Mouse (Mus musculus) cerebellum, adult 8-10 months (tissue): ENCODE results near the gene Elovl6.

Experiments
- DNase-seq: peaks from one replicate; pipeline ENCODE4 v3.0.0; 2022

The Elovl6 gene

DNA sequence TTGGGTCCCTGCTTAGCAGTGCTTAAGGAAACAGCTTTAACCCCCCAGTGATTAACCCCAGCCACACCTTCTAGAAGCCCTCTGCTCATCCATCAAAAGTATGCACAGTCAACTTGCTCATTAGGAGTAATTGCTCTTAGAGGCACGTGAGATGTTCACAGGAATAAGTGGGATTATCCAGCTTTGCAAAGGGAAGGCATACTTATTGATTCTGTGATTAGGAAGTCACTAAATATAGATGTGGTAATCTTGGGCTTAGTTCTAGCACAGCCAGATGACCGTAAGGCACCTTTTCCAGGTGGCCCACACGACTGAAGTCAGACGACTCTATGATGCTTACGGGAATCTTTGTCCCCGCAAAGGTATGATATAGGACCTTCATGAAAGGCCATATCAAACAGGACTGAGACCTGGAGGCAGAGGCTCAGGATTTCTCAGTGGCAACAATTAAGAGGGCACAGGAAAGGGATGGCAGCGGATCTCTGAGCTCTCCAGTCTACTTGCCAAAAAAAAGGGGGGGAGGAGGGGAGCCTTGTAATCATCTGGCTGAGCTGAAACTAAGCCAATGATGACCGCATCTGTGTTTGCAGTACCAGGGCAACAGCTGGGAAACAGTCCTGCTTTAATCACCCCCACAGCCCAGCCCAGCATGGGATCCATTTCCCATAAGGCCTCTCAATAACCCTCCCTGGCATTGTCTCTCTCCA lies 117.6 kb downstream of the Elovl6 start:
- DNase-seq, result no peak

DNA sequence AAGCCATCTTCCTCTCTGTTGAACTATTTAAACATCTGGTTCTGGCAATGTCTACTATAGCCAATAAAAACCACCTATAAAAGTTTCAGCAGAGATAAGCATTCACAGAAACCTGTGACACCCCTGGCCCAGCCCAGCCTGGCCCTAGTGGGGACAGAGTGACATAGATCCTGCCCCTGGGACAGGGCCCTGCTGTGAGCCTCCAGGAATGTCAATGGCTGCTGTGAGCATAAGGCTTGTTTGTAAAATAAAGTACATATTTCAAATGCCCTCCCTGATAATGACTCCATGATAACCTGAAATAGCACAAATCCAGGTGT lies 118.1 kb downstream of the Elovl6 start:
- no peak for DNase-seq

DNA sequence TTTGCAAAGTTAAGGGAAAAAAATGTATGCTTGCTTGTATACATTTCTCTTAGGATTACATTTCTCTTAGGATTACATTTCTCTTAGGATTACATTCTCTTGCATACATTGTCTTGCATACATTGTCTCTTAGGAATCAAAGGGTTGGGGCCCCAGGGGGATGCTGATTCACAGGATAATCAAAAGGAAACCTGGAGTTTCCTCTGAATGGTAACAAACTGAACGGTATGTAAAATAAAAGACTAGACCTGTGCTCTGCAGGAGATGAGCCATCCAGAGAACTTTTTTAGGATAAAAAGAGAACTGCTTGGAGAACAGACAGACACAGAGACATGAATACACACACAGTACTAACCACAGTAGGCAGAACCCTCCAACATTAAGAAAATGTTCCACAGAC lies 118.8 kb downstream of the Elovl6 start:
- no peak for DNase-seq

DNA sequence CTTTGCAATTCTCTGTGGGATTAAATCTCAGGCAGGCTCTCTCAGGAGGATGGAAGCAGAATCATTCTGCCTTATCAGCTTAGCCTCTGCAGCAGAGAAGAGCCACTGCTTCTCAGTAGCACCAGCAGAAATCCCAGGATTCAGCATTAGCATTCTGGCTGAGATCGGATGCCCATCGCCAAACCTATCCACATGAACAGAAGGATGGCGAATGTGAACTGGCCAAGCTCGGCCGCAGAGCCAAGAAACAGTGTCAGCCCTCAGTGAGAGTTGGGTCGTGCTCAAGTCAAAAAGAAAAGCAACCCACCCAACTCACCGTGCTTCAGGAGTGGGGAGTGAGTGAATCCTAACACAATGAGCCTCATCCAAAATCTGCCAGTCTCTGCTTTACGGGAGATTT lies 119.6 kb downstream of the Elovl6 start:
- DNase-seq, result no peak

DNA sequence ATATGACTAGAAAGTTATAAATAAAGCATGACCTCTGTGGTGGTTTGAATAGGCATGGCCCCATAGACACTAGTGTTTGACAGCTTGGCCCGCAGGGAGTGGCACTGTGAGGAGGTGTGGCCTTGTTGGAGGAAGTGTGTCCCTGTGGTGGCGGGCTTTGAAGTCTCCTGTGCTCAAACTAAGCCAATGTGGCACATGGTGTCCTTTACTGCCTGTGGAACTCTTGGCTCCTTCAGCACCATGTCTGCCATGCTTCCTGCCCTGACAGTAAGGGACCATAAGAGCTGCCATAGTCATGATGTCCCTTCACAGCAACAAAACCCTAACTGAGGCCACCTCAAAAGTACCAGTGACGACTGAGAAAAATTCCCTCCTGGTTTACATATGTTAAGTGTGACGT lies 120.3 kb downstream of the Elovl6 start:
- no peak for DNase-seq

DNA sequence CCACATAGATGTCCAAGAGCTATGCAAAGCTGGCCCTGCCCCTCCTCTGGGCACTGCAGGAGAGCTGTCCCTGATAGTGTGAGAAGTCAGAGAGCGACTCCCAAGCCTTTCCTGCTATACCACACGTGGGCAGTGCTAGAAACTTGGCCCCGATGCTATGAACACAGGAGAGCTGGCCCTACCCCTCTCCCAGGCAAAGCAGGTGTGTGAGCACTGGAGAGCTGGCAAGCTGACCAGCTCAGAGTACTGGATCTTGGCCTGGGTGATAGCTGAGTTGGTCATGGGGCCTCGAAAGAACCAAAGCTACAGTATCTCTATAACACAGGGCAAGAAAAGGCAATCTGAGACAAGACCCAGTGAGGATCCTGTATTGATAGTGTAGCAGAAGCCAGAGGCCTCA lies 124.4 kb downstream of the Elovl6 start:
- DNase-seq, result no peak

DNA sequence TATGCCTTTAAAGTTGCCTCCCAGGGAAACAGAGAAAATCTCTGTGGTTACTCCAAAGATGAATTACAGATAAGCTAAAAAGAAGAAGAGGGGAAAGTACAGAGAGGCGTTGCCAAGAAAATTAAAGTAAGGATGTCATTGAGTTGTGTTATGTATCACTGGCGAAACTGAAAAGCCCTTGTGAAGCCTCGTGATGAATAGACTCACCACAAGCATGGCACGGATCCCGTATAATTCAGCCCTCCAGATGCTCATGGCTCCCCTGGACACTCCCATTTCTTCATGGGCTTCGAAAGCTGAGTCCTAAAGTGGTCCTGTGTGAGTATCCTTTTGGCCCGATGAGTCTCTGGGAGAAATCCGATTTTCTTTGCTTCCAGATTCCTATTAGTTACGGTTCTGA lies 125.1 kb downstream of the Elovl6 start:
- no peak for DNase-seq

DNA sequence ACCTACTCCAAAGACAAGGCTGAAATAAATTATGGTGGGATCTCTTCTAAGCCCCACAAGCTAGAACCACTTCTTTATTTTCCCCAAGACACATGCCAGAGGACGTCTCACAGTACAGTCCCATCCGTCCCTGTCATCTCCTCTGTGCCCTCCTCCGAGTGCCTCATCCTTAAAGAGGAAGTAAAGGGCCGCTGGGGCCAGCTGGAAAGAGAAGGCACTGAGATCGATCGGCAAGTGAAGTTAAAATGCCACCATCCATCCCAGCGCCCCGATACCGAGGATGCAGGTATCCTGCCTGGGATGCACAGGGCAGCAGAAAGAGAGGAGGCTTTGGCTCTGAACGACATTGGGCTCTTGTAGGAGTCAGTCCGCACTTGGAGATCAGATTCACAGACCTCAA lies 125.6 kb downstream of the Elovl6 start:
- no peak for DNase-seq

DNA sequence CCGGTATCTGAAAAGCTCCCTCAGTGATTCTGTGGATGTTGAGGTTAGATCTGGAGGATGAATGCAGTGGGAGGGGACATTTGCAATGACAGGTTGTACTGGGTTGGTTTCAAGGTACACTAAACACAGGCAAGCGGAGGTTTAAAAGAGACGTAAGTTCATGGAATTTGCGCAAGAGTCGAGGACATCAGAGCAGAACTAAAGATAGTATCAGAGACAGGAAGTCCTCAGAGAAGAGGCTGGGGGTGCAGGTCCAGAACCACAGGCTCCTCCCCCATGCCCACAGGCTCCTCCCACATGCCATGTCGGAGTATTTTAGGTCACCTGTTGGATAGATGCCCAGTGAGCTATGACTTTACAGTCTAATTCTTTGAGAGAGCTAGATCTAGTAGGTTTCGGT lies 126.6 kb downstream of the Elovl6 start:
- DNase-seq, result no peak

DNA sequence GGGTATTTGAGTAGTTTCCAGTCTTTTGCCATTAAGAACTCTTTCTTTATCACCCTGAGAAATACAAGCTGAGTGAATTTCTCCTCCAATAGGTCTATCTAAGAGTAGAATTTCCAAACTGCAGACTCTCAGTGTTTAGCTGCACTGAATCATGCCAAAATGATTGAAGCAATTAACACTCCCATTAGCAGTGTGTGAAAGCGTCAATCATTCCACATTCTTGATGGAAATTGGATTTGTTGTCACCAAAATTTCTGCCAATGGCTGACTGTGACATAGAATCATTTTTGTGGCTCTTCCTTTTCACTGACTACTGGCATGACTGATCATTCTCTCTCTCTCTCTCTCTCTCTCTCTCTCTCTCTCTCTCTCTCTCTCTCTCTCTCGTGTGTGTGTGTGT lies 131.8 kb downstream of the Elovl6 start:
- no peak for DNase-seq

DNA sequence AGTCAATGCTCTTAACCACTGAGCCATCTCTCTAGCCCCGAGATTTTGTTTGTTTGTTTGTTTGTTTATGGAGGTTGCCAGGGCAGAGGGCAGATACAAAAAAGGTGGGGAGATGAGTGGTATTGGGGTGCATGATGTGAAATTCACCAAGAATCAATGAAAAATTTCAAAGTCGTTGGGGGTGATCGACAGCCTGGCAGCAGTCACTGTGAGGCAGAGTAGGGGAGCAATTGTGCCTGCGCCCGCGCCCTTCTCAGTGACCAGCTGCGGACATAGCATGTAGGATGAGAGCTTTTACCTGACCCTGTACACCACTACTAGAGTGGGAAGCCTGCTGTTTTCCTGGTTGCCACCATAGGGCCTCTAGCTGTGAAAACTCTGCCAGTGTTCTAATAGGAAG lies 143.8 kb downstream of the Elovl6 start:
- DNase-seq, result no peak

DNA sequence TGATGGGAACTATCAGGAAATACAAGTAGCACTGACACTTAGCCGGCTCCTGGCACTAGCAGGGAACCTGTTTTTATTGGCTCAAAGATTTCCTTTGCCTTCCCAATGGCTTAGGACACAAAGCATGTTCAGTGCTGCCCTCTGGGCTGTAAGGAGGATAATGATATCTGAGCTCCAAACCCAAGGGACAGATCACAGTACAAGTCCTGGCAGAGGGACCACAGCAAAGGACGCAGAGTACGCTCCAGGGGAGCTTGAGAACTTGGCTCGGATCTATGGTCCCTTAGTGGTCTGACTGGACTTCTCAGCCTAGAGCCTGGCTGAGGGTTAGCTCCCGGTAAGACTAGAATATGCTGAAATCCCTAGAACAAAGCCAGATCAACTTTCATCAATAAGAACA lies 148.1 kb downstream of the Elovl6 start:
- no peak for DNase-seq

DNA sequence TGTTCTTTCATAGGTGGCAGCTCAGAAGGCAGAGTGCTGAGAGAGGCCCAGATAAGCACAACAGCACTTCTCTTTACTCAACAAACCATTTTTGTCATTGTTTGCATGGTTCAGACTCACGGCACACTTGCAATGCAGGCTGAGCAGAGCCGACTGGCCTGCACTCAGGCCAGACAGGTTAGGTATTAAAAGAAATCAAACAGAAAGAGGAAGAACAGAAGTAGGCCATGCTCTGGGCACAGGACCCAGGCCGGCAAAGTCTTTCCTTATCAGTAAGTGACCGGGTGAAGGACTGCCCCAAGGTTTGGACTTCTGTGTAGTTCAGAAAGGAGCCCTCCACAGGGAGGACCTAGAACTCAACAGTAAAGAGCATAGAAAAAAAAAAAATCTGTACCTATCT lies 149.7 kb downstream of the Elovl6 start:
- no peak for DNase-seq

DNA sequence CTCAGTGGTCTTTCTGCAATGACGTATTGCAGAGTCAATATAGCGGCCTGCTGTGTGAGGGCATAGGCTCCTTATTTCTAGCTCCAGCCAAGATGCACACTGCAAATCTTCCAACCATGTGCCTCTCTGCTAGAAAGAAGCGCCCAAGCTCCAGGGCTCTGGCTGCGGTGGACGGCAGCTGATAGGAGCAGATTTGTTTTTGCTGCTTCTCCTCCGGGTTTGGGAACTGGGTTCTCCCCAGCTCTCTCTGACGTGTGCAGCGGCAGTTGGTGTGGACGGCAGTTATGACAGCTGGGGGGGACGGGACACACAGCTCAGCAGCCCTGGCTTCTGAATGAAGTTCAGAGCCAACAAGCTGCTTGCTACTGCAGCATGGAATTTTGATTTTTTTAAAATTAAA lies 150.2 kb downstream of the Elovl6 start:
- no peak for DNase-seq

DNA sequence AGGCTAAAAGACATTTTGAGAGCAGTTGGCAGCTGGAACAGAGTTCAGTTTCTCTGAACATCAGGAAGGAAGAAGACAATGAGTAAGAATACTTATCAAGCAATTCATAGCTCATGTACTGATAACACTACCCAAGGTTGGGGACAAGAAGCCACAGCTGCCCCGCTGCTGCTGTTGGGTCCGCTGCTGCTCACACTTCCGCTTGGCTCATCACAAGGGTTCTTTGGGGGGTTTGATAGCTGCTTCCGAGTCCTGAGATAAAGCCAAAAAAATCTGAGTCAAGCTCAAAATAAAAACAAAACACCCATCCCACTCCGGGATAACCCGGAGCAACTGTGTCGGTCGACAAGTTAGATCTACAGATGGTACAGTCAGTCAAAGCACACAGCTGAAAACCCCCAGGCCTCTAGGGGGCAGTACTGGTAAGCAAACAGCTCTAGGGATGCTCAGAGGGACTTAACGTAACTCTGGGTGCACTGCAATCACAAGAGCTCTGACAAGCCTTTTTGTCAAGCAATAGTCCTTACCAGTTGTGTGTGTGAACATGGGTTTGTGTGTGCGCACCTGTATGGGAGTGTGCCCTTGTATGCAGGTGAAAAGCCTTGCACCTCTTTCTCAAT lies 151.0 kb downstream of the Elovl6 start:
- no peak for DNase-seq

DNA sequence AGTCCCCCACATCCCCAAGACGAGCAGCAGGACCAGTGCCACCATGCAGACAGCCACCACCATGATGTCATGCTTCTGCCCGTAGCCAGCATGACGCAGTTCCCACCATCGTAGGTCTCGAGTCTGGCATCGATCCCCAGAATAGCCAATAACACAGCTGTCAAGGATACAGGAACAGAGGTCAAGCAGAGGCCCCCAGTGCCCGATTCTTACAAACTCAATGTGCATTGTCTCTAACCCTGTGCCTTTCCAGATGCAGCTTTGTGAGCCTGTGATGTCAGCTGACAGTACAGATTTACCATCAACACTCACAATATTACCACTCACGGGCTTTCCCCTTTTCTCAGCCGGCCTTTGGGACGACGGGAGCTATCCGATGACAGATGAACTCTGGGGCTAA lies 154.0 kb downstream of the Elovl6 start:
- no peak for DNase-seq

DNA sequence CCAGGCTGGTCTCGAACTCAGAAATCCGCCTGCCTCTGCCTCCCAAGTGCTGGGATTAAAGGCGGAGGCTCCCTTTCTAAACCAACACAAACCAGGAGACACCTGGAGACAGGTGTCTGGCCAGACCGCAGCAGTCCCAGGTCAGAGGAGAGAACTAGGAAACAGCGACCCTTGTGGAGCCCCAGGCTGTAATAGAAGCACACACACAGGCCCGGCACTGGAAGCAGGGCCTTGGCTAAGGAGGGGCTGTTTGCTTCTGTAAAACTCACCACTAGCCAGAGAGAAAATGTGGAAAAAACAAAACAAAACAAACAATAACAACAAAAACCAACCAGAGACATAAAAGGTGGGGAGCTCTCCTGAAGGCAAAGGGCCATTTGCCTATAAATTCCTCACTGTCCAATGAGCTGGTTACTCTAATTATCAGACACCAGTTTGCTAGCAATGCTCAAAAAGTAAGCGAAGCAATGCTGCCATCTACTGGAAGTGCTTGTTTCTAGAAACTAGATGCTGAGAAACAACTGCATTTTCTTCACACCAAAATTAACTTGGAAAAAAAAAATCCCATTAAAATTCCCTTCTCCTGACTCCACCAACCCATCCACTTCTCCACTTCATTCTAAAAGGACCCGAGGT lies 154.7 kb downstream of the Elovl6 start:
- peak; percentile 69 for DNase-seq

DNA sequence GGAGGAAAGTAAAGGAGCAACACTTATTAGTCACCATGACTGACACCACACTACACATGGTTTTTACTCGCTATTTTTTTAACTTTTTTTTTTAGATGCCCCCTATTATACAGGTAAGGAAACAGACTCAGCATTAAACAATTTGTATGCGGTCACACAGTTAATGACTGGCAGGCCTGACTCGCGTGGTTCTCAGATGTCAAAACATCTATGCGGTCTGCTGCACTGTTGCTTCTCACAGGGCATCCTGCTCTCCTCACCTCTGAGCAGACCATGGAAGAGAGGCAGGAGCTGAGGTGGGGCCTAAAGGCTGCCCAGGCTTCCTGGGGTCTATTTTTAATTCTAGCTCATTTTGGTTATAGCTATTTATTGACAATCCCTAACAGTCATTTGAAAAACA lies 155.3 kb downstream of the Elovl6 start:
- no peak for DNase-seq
